Mouse (Mus musculus): ENCODE data around the gene Orc3. TPM values are rescaled to one million over a fixed set of nuclear protein-coding genes. Genes with fewer than 3 reads are reported as not detected.

Gene Orc3
- 82.1 and 95.5 TPM in 2 replicates for polyA plus RNA-seq (2016; fragmentation: Nextera tagmentation; extraction: Ambion mirVana)

DNA sequence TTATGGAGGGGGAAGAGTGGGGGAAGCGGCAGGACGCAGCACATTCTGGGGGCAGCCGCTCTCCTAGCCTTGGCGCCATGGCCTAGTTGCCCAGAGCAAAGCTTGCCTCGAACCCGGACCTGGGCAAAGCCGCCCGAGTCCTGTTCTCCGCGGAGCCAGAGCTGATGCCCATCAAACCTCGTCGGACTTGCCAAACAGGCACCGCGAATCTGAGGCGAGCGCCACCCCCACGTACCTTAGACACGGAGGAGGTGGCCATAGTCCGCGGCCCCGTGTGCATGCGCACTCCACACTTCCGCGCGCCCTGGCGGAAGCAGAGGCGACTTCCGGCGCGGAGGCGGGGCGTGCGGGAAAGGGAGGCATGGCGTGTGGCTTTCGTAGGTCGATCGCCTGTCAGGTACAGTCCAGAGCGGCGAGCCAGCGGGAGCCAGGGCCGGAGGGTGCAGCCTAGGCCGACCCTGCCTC lies at the start of gene Orc3, which contains the start of gene Rars2:
Orc3 (minus strand) TSS at position 315 of the 465 bp plus-strand sequence.
Rars2 (plus strand) TSS at position 328 of the 465 bp plus-strand sequence.
- Histone ChIP-seq H3K4me1 (replicated peaks) (peaks cover 26% of the 10 kb centered on the region), H3K9me3 (no peaks in the 10 kb centered on the region), H3K4me3 (peak within 1 kb of the TSS; percentile 80), H3K27me3 (ENCODE audit: insufficient read depth, poor library complexity, severe bottlenecking) (no peaks in the 10 kb centered on the region), H3K27ac (peak within 1 kb of the TSS; percentile 94), H3K36me3 (peaks cover 11% of the 10 kb centered on the region)
- under 1% methylated on average over 42 of the region's 42 CpGs for WGBS
- DNase-seq (ENCODE audit: low spot score) = peak; percentile 89

DNA sequence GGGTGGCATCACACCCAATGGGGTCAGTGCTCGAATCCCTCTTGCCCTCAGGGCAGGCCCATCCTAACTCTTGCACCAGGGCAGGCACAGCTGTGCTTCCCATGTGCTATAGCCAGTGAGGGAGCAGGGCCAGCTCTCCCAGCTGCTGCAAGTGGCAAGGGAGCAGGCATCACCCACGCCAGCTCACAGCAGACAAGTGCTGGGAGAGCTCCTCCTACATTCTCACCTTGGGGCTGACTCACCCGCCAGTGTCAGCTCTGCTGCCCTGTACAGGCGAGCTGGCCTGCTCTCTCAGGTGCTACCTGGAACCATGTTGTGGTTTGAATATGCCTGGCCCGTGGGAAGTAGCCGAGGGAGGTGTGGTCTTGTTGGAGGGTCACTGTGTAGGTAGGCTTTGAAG lies 47.2 kb upstream of the Orc3 start:
- WGBS = 86% methylated on average over 6 of the region's 6 CpGs

DNA sequence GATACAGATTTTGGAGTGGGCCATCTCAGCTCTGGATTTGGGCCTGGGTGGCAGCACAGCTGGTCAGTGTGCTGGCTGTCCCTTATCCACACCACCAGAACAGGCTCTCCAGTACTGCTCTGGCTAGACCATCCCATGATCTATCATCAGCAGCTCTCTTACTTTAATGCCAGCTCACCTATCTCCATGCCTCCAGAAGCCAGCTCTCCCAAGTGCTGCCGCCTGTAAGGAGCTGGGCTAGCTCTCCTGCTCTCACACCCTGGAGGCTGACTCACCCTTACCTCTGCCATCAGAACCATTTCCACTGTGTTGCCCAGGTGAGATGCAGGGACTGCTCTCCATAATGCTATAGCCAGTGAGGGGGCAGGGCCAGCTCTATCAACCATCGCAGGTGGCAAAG lies 46.8 kb upstream of the Orc3 start:
- H3K9me3 ChIP-seq = no peaks in the 10 kb centered on the region
- no peak overlapping the region for H3K27ac ChIP-seq
- no peaks in the 10 kb centered on the region for H3K27me3 ChIP-seq (ENCODE audit: insufficient read depth, poor library complexity, severe bottlenecking)
- 96% methylated on average over 2 of the region's 2 CpGs for WGBS
- peaks cover 94% of the 10 kb centered on the region for H3K36me3 ChIP-seq
- H3K4me1 ChIP-seq (replicated peaks) = no peaks in the 10 kb centered on the region
- DNase-seq (ENCODE audit: low spot score) = no peak
- no peak overlapping the region for H3K4me3 ChIP-seq

More for the DNA sequence above, 47.2 kb upstream of the Orc3 start:
- no peaks in the 10 kb centered on the region for H3K9me3 ChIP-seq
- DNase-seq (ENCODE audit: low spot score) = no peak
- H3K36me3 ChIP-seq = peaks cover 94% of the 10 kb centered on the region
- no peaks in the 10 kb centered on the region for H3K27me3 ChIP-seq (ENCODE audit: insufficient read depth, poor library complexity, severe bottlenecking)
- no peak overlapping the region for H3K4me3 ChIP-seq
- H3K4me1 ChIP-seq (replicated peaks) = no peaks in the 10 kb centered on the region
- no peak overlapping the region for H3K27ac ChIP-seq

DNA sequence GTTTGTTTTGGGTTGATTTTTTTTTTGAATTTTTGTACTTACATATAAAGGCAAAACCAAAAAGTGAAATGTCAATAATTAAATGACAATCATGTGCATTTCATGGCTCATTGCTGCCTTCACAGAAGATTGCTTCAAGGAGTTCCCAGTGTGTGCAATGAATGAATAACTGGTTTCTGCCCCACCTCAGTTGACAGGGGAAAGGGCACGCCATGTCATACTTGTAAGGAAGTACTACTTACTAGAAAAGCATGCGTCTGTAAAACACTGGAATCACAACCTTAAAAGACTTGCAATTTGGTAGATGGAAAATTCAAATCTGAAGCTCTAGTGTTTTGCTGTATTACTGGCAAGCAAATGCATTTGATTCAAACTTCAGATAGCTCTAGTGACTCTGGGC lies 44.3 kb upstream of the Orc3 start:
- Histone ChIP-seq H3K27ac (no peak overlapping the region), H3K4me1 (replicated peaks) (no peaks in the 10 kb centered on the region), H3K4me3 (no peak overlapping the region), H3K36me3 (peaks cover 91% of the 10 kb centered on the region), H3K9me3 (no peaks in the 10 kb centered on the region), H3K27me3 (ENCODE audit: insufficient read depth, poor library complexity, severe bottlenecking) (no peaks in the 10 kb centered on the region)
- no peak for DNase-seq (ENCODE audit: low spot score)
- WGBS = 91% methylated on average over 2 of the region's 2 CpGs

DNA sequence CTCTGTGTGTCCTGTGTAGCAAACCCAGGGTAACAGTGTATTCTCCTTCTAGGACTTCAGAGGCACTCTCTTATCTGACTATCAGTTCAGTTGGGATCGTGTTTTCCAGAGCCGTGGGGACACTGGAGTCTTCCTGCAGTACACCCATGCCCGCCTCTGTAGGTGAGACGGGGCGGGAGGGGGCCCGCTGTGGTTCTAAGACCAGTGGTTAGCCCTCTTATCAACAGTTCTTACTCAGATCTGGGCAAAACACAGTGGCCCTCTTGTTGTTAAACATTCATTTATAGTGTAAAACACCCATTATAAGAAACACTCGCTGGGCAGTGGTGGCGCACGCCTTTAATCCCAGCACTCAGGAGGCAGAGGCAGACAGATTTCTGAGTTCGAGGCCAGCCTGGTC lies 41.4 kb upstream of the Orc3 start:
- WGBS = 96% methylated on average over 10 of the region's 10 CpGs
- H3K36me3 ChIP-seq = peaks cover 88% of the 10 kb centered on the region
- no peaks in the 10 kb centered on the region for H3K27me3 ChIP-seq (ENCODE audit: insufficient read depth, poor library complexity, severe bottlenecking)
- H3K9me3 ChIP-seq = no peaks in the 10 kb centered on the region
- no peak for DNase-seq (ENCODE audit: low spot score)
- no peak overlapping the region for H3K27ac ChIP-seq
- H3K4me3 ChIP-seq = no peak overlapping the region
- no peaks in the 10 kb centered on the region for H3K4me1 ChIP-seq (replicated peaks)

GRCm38 (mm10) chr4:34653179-34653578 lies 38.4 kb upstream of the Orc3 start:
- Histone ChIP-seq H3K9me3 (no peaks in the 10 kb centered on the region), H3K27ac (no peak overlapping the region), H3K4me1 (replicated peaks) (no peaks in the 10 kb centered on the region), H3K27me3 (ENCODE audit: insufficient read depth, poor library complexity, severe bottlenecking) (no peaks in the 10 kb centered on the region), H3K36me3 (peaks cover 70% of the 10 kb centered on the region), H3K4me3 (no peak overlapping the region)
- DNase-seq (ENCODE audit: low spot score) = no peak
- WGBS = 96% methylated on average over 7 of the region's 7 CpGs

- Histone ChIP-seq H3K4me1 (replicated peaks) (no peaks in the 10 kb centered on the region), H3K27ac (no peak overlapping the region), H3K27me3 (ENCODE audit: insufficient read depth, poor library complexity, severe bottlenecking) (no peaks in the 10 kb centered on the region), H3K9me3 (no peaks in the 10 kb centered on the region), H3K36me3 (peaks cover 63% of the 10 kb centered on the region), H3K4me3 (no peak overlapping the region)
- DNase-seq (ENCODE audit: low spot score) = no peak
These were observed 30.0 kb upstream of the Orc3 start for GRCm38 (mm10) chr4:34644779-34645178.

GRCm38 (mm10) chr4:34640731-34641130 lies 26.0 kb upstream of the Orc3 start:
- Histone ChIP-seq H3K4me1 (replicated peaks) (no peaks in the 10 kb centered on the region), H3K4me3 (no peak overlapping the region), H3K27me3 (ENCODE audit: insufficient read depth, poor library complexity, severe bottlenecking) (no peaks in the 10 kb centered on the region), H3K27ac (no peak overlapping the region), H3K9me3 (no peaks in the 10 kb centered on the region), H3K36me3 (peaks cover 36% of the 10 kb centered on the region)
- 90% methylated on average over 3 of the region's 3 CpGs for WGBS
- DNase-seq (ENCODE audit: low spot score) = no peak

- WGBS = 84% methylated on average over 5 of the region's 5 CpGs
- H3K27me3 ChIP-seq (ENCODE audit: insufficient read depth, poor library complexity, severe bottlenecking) = no peaks in the 10 kb centered on the region
- no peak overlapping the region for H3K4me3 ChIP-seq
- no peak overlapping the region for H3K27ac ChIP-seq
- peaks cover 36% of the 10 kb centered on the region for H3K36me3 ChIP-seq
- H3K4me1 ChIP-seq (replicated peaks) = no peaks in the 10 kb centered on the region
- DNase-seq (ENCODE audit: low spot score) = no peak
- no peaks in the 10 kb centered on the region for H3K9me3 ChIP-seq
These were observed 25.1 kb upstream of the Orc3 start for GRCm38 (mm10) chr4:34639745-34640364.

DNA sequence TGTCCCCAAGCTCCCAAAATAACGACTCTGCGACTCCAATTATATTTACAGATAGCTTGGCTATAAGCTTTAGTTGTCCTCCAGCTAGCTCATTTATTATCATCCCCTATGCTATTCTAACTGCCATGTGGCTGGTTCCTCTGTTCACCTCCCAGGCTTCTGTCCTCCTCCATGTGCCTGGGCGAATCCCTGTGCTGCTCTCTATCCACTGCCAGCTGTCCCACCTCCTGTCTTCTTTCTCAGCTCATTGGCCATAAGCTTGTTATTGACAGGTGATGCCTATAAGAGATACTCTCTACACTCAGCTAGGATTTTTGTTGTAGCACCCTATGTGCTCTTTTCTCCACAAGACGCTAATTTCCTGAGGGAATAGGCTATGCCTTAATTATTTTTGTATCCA lies 23.1 kb upstream of the Orc3 start:
- H3K9me3 ChIP-seq = no peaks in the 10 kb centered on the region
- no peaks in the 10 kb centered on the region for H3K4me1 ChIP-seq (replicated peaks)
- no peaks in the 10 kb centered on the region for H3K27me3 ChIP-seq (ENCODE audit: insufficient read depth, poor library complexity, severe bottlenecking)
- 91% methylated on average over 4 of the region's 4 CpGs for WGBS
- no peak for DNase-seq (ENCODE audit: low spot score)
- H3K36me3 ChIP-seq = peaks cover 40% of the 10 kb centered on the region
- no peak overlapping the region for H3K27ac ChIP-seq
- no peak overlapping the region for H3K4me3 ChIP-seq

DNA sequence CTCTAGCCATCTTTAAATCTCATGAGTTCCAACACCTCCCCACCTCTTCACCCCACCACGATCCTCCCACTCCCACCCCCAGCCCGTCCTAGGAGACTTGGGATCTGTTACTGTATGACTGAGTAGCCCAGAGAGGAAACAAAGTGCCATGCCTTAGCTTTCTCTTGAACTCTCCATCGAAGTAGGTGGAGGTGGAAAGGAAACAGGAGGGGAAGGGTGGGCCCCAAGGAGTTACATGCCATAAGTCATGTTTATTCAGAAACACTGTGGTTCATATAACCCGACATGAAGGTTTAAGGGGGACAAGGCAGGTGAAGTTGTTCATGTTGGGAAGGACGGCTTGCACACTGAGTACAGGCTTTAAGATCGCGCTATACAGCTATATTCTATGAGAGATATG lies 22.6 kb upstream of the Orc3 start:
- 92% methylated on average over 7 of the region's 7 CpGs for WGBS
- H3K4me1 ChIP-seq (replicated peaks) = no peaks in the 10 kb centered on the region
- no peak overlapping the region for H3K4me3 ChIP-seq
- DNase-seq (ENCODE audit: low spot score) = no peak
- no peaks in the 10 kb centered on the region for H3K9me3 ChIP-seq
- H3K36me3 ChIP-seq = peaks cover 39% of the 10 kb centered on the region
- H3K27me3 ChIP-seq (ENCODE audit: insufficient read depth, poor library complexity, severe bottlenecking) = no peaks in the 10 kb centered on the region
- H3K27ac ChIP-seq = no peak overlapping the region

GRCm38 (mm10) chr4:34636036-34636435 lies 21.3 kb upstream of the Orc3 start:
- Histone ChIP-seq H3K27me3 (ENCODE audit: insufficient read depth, poor library complexity, severe bottlenecking) (no peaks in the 10 kb centered on the region), H3K4me3 (no peak overlapping the region), H3K36me3 (peaks cover 43% of the 10 kb centered on the region), H3K9me3 (no peaks in the 10 kb centered on the region), H3K4me1 (replicated peaks) (no peaks in the 10 kb centered on the region), H3K27ac (no peak overlapping the region)
- WGBS = 92% methylated on average over 5 of the region's 5 CpGs
- DNase-seq (ENCODE audit: low spot score) = no peak

- no peak overlapping the region for H3K27ac ChIP-seq
- H3K4me1 ChIP-seq (replicated peaks) = no peaks in the 10 kb centered on the region
- H3K4me3 ChIP-seq = no peak overlapping the region
- H3K27me3 ChIP-seq (ENCODE audit: insufficient read depth, poor library complexity, severe bottlenecking) = no peaks in the 10 kb centered on the region
- 96% methylated on average over 7 of the region's 7 CpGs for WGBS
- peaks cover 47% of the 10 kb centered on the region for H3K36me3 ChIP-seq
- H3K9me3 ChIP-seq = no peaks in the 10 kb centered on the region
- no peak for DNase-seq (ENCODE audit: low spot score)
These were observed 19.4 kb upstream of the Orc3 start for GRCm38 (mm10) chr4:34634129-34634528.

GRCm38 (mm10) chr4:34629956-34630355 lies 15.2 kb upstream of the Orc3 start:
- 92% methylated on average over 1 of the region's 1 CpGs for WGBS
- H3K36me3 ChIP-seq = peaks cover 72% of the 10 kb centered on the region

More at GRCm38 (mm10) chr4:34629956-34630355, 15.2 kb upstream of the Orc3 start:
- Histone ChIP-seq H3K9me3 (no peaks in the 10 kb centered on the region), H3K27me3 (ENCODE audit: insufficient read depth, poor library complexity, severe bottlenecking) (no peaks in the 10 kb centered on the region), H3K27ac (no peak overlapping the region), H3K4me1 (replicated peaks) (no peaks in the 10 kb centered on the region), H3K4me3 (no peak overlapping the region)
- no peak for DNase-seq (ENCODE audit: low spot score)

Measured in hindbrain, embryonic 10.5 days (tissue).